Mouse (Mus musculus) ovary, postnatal 10 days (tissue): ENCODE measurements around the gene Rbp2.

Experiments used
- DNase-seq: peaks from one replicate; pipeline ENCODE4 v3.0.0; 2022; ENCODE audit warnings: low spot score

The Rbp2 gene

GRCm38 (mm10) chr9:98524786-98525542 is 39.0 kb downstream of the Rbp2 start:
- no peak for DNase-seq

GRCm38 (mm10) chr9:98525543-98525924 is 39.6 kb downstream of the Rbp2 start:
- no peak for DNase-seq

DNA sequence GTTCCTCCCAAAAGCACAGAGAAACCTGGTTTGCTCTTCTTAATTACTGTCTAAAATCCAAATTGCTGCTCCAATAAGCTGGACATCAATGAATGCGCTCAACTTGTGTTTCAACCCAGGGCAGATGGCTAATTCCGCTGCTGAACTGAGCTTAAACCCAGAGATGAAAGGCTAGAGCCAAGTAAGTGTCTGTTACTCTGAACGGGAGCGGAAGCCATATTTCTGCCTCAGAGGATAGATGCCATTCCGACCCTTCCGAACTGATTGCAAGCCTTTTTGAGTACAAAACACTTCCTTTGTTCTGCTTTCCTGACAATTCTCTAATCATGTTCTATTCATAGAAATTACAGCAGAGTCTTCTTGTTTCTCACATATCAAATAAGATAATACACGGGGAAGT is 41.3 kb downstream of the Rbp2 start:
- DNase-seq: no peak

DNA sequence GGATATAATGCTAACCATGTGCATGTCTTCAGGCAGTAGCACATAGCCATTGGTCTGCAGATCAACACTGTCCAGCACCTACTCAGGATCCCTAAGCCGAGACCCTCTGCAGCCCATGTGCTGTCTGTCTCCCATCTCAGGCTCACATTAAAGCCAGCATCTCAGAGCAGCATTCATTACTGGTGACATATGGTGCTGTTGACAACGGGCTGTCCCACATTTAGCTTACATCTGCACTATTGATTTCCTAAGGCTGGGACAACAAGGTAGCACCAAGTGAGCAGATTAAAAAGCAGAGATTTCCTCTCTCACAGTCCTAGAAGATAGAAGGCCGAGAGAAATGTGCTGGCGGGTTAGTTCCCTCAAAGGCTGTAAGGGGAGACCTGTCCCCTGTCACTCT is 43.9 kb downstream of the Rbp2 start:
- DNase-seq: no peak

- no peak for DNase-seq
These were observed 45.1 kb downstream of the Rbp2 start for GRCm38 (mm10) chr9:98530999-98531398.

DNA sequence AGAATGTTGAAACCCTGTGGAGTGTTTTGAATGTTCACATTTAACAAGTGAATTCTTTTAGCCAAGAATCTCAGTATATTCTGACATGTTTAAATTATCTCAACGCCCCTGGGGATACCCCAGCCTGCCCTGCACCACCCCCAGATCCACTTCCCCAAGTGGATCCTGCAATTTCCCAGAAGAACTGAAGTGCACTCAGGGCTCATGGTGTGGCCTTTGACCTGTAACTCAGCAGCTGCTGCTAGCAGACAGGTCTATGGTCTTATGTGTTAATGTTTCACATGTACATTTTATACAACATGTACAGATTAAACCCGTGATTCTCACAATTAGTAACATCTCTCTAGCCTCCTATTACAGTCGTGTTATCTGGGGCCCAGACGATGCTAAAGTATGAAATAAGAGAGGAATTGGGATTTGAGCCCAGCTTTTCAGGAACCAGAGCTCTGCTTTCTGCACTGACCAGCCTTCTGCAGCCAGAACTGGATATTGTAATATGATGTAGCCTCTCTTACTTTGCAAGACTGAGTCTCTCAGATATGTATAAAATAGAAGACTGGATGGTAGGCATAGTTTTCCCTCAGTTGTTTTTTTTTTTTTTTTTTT is 48.9 kb downstream of the Rbp2 start:
- no peak for DNase-seq

GRCm38 (mm10) chr9:98535763-98536162 is 49.8 kb downstream of the Rbp2 start:
- DNase-seq: no peak

- no peak for DNase-seq
These were observed 52.2 kb downstream of the Rbp2 start for GRCm38 (mm10) chr9:98538017-98538712.

DNA sequence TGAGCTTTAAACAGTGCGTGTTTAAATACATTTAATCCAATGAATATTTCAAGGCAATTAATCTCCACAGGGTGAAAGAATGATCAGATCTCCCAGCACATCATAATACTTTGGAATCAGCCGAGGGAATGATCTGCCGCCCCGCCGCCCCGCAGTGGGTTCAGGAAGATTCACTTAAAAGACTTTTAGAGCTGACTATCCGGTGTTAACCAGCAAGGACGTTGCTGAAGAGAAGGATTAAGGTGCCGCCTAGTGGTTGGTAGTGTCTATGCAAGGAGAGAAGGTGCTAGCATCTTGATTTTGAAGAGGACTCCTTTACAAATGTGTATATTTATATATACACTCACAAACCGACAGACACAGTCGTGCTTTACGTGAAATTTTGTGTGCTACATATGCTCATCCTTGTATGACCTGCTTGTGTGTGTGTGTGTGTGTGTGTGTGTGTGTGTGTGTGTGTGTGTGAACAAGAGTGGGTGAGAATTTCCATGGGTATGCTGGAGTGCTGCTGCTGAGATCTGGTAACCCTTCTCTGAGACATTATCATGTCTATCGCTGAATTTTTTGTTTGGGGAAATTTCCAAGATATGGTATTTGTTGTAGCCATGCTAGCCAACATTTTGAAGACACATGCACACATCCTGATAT is 52.9 kb downstream of the Rbp2 start:
- DNase-seq: peak; percentile 27

GRCm38 (mm10) chr9:98544042-98544441 is 58.1 kb downstream of the Rbp2 start:
- no peak for DNase-seq
